Mouse (Mus musculus) urinary bladder, postnatal 14 days (tissue): ENCODE measurements around the gene Ctbp1.

Experiments used
- DNase-seq: peaks from one replicate; pipeline ENCODE4 v3.0.0; 2021; ENCODE audit warnings: low spot score

The Ctbp1 gene

DNA sequence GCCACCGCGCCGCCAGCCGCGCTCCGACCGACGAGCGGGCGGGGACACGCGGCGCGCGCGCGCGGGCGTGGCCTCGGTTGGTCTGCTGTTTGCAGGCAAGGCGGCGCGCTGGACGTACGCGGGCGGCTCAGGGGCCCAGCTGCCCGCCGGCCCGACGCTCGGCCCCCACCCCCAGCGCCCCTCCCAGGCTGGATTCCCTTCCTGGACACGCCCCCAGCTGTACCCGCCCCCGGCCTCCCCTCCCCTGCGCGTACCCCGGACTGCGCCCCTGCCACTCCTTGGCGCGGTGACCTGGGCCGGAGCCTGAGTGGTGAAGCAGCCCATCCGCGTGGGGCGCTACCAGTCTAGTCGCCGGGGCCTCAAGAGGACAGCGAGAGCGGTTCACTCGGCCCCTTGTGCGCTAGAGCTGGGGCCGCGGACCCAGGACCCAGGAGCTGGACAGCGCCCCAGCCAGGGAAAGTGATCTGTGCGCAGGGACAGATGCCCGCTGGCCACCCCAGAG lies at the start of gene Ctbp1:
Ctbp1 (minus strand) TSS at position 42 of the 502 bp plus-strand sequence.
- peak; percentile 93 for DNase-seq

DNA sequence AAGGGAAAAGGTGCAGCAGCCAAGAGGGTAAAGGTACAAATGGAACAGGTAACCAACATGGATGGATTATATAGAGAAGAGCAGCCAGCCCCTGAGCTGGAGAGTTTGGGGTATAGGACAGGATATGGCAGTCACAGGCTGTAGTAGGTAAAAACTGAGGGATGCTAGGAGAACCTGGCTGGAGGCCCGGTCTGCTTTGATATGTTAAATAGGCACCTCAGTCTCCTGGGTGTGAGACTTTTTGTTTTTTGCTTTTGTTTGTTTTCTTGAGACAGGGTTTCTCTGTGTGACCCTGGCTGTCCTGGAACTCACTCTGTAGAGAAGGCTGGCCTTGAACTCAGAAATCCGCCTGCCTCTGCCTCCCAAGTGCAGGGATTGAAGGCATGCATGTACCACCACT lies 49.7 kb upstream of the Ctbp1 start:
- no peak for DNase-seq

DNA sequence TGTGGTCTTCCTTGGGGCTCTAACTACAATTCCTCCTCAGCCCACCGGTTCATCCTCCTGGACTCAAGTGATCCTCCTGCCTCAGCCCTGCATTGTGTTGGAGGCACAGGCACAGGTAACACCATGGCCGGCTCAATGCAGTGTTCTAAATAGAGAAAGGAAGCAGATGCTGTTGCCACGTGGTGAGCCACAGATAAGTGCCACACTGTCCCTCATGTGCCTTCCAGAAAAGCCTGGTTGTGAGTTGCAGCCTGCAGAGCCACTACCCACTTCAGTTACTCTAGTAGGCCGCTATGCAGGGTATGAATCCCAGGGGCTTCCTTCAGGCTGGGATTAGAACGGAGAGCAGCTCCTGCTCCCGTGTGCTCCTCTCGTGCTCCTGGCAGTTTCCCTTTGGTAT lies 37.4 kb upstream of the Ctbp1 start:
- DNase-seq, result no peak

DNA sequence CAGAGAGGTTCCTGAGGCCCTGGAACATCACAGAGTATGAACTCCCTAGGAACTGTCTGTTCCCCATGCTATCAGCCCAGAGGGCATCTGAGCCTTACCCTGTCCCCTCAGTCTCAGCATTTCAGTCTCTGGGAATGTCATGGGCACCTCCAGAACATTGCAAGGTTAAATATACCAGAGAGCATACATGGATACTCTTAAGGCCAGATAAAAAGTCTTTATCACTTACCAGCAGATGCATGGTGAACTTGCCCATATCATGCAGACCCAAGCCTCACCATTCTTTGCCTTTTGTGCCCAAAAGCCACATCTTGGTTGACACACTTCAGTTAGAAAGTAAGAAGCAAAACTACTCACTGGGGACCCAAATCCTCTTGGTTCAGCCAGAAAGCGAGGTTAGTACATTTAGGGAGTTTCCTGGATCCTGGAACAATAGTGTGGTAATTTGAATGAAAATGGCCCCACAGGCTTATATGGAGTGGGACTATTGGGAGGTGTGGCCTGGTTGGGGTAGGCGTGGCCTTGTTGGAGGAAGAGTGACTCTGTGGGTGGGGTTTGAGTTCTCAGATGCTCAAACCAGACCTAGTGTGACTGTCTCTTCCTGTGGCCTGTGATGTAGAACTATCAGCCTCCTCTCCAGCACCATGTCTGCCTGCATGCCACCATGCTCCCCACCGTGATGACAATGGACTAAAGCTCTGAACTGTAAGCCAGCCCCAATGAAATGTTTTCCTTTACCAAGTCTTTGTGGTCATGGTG lies 36.1 kb upstream of the Ctbp1 start:
- no peak for DNase-seq

DNA sequence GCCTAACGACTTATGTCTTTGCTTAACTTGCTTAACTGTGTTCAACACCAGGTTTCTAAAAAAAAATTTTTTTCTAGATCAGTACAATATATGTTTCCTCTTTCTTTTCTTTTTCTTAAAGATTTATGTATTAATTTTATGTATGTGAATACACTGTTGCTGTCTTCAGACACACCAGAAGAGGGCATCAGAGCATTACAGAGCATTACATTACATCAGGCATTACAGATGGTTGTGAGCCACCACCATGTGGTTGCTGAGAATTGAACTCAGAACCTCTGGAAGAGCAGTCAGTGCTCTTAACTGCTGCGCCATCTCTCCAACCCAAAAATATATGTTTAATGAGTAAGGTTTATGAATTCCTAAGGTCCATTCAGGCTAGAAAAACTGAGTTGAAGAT lies 27.0 kb upstream of the Ctbp1 start:
- no peak for DNase-seq

DNA sequence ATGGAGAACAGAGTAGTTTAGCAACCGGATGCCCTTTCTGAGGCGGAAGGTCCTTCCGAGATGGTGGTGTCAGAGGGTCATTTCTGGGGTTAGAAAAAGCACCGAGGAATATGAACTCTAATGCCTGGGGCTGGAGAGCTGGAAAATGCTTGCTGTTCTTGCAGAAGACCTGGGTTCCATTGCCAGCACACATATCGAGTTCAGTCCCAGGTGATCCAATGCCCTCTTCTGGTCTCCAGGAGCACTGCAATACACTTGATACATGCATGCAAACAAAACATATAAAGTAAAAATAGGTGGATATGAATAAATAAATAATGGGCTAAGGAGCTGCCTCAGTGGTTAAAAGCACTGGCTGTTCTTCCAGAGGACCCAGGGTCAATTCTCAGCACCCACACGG lies 22.4 kb upstream of the Ctbp1 start:
- no peak for DNase-seq

DNA sequence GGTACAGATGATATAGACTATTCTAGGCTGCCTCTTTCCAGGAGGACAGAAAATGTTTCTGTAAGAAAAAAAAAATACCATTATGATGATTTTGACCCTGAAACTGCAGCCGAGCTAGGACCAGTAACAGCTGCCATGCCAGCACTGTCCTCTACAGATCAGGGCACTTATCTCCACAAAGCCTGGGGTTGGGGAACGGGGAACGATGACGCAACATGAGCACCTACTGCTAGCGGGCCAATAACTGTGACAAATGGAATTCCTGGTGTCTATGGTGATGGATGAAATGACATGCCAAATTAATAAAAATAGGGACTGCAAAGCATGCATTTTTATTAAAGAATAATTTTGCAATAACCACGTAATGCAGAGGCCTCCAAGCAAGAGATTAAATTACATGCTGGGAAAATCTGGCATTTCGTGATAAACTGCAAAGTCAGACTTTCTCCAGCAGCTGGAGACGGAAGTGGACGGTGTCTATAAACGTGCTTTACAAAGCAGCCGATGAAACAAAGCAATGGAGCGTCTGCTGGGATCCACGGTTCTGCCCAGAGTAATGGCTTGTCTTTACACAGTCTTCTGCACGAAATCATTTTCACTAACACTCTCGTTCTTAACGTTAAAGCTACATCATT lies 19.1 kb upstream of the Ctbp1 start:
- DNase-seq, result no peak

DNA sequence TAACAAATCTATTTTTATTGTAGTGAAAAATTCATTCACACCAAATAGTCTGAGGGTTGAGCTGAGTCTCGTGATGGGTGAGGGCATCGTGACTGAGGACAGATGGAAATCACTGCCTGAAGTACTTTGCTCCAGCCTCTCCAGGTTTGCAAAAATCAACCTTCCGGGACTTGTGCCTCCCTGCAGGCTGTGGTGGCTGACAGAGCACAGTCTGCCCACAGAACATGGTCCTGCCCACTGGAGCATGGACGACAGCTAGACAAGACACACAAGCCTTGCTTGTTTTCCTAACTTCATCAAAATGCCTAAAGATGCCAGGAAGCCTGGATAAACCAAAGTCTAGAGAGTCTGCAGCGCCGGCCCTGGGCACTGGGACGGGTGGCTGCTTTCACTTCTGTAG lies 9.2 kb upstream of the Ctbp1 start:
- no peak for DNase-seq

DNA sequence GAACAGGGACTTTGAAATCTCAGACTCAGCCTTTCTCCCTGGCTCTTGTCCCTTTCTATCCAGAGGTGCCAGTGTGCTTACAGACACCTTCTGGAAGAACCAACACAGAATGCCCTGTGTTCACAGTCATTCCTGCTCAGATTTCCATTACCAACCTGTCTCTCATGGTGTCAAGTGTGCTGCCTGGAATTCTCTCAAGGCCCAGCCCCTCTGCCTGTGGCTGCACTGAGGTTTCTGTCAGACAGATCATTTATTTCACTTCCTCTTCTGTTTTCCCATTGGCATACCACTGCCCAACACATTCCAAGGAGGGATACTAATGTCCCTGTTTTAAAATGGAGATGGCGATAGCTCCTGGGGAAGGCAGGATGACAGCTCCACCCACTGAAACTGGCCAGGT lies 6.6 kb upstream of the Ctbp1 start:
- no peak for DNase-seq

DNA sequence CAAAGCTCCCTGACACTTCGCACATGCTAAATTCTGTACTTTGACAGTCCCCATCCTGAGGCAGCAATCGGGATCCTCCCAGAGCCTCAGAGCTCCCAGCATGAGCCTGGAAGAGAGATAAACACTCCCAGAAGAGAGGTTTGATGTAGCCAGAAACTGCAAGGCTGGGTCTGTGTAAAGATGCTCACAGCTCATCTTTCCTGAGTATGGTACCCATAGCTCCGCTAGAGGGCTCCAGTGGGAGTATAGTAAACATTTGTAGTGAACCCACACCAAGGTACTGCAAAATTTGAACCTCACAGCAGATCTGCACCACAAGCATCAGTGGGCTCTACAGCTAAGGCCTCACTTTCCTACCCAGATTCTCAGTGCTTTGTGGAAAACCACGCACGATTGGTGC lies 4.2 kb upstream of the Ctbp1 start:
- no peak for DNase-seq

DNA sequence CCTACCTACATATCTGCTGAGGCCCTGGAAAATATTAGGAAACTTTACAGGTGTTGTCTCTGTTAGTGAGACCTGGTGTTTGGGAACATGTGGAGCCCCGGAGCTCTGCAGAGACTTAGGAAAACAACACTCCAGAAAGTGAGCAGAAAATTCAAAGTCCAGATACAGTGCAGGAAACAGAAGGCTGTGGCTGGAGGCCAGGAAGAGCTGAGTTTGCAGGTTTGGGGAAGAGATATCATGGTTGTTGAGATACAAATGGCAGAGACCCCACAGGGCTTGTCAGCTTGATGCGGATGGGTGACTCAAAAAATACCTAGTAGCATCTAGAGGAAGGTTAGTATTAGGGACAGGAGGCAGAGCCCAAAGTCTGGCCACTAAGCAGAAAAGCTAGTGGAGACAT lies 2.5 kb upstream of the Ctbp1 start:
- DNase-seq, result no peak

DNA sequence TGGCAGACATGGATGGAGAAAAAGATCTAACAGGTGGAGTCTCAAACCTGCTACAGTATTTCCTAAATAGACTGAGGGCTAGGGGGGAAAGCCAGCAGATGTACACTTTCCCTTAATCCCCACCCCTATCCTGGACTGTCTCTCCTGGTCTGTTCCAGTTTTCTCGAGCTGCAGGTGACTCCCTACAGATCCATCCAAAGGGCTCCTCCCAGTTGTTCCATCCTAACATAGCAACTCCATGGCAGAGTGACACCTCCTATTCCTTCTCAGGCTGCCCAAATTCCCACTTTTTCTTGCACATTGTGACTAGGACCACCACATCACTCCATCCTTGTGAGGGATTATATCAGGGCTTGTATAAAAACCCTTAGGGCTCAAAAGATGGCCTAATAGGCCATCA lies 960 bp upstream of the Ctbp1 start:
- DNase-seq, result no peak

DNA sequence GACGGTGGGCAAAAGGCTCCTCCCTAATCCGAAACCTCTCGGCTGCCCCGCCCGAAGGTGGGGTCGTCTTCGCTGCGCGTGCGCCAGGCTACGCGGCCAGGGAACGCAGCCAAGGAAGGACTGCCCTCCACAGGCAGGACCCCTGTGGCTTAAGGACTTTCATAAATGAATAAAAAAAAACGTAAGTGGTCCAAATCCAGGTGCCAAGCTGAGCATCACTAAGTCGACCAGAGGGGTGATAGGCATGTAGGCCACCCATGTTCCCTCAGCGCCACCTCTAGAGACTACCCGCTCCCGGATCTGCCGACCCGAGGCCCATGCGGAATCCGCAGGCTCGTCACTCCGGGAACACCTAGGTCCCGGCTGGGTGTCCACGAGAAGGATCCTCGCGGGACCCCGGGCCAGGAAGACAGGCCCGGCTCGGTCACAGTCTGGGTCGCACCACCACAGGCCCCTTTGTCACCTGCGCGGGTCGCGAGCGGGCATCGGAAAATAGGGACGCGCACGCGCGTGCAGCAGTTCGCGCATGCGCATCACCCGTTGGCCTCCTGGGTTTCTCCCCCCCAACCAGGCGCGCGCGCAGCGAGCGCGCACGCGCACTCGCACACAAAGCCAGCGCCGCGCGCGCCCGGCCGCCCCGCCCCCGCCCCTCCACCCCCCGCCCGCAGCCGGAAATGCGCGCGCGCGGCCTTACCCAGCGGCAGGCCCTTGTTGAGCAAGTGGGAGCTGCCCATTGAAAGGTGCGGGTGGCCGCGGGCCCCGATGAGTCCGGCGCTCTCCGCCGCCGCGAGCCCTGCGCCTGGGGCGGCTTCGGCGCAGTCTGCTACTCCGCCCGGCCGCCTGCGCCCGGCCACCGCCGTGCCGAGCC lies 475 bp downstream of the Ctbp1 start:
- peak; percentile 89 for DNase-seq

DNA sequence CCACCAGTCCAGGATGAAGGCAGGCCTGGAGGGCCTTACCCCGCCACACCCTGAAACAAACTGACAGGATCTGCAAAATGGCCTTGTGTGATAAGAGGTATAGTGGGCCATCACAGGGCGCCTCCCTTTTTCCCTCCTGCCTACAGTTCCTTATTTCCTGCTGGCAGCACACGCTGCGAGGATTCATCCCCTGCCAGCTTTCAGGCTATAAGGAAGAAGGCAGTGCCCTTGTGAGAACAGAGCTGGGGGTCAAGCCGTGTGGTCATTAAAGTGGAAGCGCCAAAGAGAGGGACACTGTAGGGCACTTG lies 1.1 kb downstream of the Ctbp1 start:
- no peak for DNase-seq

DNA sequence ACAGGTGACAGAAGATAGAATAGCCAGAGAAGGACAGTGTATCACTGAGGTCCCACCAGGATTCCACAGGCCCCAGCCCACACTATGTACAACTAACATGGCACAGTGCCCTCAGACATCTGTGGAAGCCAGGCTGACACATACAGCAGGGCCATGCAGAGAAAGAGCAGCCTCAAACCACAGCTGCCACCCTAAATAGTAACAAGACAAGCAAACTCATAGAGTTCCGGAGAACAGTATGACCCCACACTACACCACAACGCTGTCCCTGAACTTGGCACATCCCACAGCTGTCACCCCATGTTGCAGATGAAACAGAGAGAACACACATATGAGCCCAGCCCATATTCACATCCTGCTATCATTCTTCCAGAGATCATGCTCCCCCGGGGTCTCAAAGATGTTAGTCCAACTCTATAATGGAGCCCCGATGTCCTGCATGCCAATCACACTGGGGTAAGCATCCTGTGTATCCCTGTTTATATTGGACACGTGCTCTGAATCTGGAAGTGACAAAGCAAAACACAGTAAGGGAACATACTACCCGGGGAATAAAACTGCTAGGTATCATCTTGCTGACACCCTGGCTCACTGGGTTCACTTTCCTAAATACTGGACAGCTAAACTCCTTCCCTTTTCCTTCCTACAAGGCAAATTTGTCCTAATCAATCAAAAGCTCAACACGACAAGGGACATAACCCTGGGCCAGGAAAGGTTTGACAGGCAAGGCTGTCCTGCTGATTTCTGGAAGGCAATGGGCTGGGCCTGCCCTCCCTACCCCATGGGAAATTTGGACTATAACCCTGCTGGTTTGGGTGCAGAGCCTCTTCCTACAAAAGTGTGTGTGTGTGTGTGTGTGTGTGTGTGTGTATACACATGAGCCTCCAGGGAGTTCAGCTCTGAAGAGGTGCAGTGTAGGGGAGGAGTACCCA lies 1.7 kb downstream of the Ctbp1 start:
- no peak for DNase-seq

DNA sequence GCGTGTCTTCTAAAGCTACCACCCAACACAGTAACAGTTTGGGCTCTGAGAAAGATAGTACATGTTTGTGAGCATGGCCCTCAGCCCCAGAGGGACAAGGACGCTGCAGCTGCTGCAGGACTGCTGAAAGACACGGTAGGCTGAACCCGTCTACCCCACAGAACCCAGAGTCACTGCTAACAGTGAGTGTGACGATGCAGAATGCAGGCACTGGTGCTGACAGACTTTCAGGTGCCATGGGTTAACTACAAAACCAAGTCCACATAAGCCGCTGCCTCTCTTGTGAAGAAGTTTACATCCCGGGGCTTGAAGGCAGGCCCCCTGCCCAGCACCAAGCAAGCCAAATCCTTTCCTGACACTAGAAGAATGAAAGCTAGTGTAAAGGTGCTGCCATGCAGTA lies 2.6 kb downstream of the Ctbp1 start:
- no peak for DNase-seq

DNA sequence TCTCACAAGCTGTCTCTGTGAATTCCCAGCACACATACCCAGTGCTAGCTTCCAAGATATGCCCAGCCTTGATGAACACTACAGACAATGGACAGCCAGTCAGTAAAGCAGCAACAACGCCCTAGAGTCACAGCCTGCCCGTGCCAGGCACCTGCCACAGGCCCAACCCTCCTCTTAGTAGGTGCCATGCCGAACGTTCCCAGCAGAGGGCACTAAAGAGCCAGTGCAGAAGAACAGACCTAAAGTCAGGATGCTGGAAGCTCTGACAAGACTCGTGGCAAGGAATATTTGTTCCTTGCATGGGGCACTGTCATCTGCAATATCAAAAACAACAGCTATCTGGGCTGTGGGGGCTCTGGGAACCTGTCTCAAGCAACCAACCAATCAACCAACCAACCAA lies 4.2 kb downstream of the Ctbp1 start:
- peak; percentile 87 for DNase-seq

DNA sequence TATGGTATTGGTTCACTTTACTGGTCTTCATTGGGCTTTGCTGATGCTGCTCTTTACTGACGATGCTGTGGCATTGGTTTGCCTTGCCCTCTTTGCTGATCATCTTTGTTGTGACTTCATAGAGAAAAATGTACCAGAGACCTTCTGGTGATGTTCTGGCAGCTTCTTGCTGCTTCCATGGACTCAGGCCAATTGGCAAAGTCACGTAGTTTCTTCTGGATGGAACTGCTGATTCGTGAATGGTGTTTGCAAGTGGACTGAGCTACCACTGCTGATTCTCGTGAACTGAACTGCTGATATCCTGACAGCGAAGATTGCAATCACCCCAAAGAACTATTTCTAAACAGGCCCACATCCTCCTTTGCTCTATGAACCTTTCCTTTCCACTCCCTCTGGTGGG lies 20.4 kb downstream of the Ctbp1 start:
- no peak for DNase-seq

DNA sequence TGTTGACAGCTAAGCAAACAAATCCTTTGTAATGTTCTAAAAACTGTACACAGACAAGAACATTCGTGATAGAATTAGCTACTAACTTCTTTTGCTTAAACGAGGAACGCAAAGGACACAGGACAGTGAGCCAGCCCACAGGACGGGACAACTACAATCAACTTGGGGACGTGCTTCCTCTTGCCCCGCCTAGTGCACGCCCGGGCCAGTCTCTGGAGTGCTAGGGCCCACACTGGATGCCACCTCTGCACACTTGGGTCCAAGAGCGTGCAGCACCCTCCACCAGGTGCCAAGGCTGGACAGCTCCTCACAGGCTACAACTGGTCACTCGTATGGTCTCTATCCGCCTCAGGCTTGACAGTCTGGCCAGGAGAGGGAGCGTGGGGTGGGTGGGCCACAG lies 26.6 kb downstream of the Ctbp1 start:
- no peak for DNase-seq

DNA sequence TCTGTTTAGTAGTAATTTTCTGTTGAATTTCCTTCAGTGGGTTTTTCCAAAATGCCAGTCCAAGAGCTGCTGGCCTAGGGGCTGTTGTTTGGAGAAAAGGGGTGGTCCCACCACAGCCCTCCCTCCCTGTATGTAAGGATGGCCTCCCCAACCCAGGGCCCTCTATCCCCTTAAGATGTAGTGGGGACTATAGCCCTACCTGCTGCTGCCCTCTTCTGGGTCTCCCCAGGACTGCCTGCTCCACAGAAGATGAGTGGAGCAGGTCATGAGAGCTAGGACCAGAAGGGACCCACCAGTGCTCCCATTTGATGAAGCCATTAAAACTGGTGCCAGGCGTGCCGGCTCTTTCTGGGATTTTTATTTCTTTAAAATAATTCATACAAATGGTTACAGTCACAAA lies 27.4 kb downstream of the Ctbp1 start:
- DNase-seq, result peak; percentile 26

DNA sequence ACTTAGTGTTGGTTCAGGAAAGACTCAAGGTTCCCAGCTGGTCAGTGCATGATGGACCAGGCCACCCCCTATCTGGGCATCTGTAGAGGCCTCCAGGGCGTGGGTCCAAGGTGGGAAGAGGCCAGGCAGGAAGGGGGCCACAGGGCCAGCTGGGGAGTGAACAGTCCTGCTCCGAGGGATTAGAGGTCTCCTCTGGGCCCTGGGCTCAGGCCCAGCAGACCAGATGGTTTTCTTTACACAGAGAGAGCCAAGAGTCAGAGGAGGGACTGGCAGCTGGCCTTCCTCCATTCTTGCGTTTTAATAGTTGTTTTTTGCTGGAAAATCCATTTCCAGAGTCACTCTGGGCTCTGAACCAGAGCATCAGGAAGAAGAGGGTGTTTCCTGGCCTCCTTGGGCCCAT lies 29.1 kb downstream of the Ctbp1 start:
- DNase-seq, result peak; percentile 79

DNA sequence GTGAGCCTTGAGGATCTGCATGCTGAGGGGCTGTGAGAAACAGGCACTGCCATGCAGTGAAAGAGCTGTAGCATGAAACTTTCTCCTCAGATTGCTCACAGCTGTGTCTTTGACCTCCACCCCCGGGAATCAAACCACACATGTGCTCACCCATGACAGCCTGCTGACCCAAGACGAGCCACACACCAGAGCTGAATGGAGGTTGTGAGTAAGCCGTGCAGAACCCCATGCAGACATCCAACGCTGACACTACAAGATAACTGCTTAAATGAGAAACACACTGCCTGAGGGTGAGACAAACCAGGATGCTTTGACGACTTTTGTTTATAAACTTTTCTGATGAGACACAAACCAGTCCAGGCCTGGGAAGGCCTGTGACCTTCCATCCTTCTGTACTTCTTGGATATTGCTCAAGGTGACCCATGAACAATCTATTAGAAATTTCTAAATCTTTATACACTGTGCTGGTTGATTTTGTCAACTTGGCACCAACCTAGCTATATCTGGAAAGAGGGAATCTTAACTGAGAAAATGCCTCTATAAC lies 30.3 kb downstream of the Ctbp1 start:
- peak; percentile 31 for DNase-seq
